Mouse (Mus musculus) layer of hippocampus, postnatal 14 days (tissue): ENCODE results near the gene Sidt2. TPM values are rescaled to one million over a fixed set of nuclear protein-coding genes. Genes with fewer than 3 reads are reported as not detected.
A peak's percentile ranks its signal among the peaks of the same experiment; 100 is the strongest.

Experiments
- DNase-seq, 2 experiments: peaks; one replicate each; pipeline ENCODE4 v3.0.0; 2021 to 2022; ENCODE audit warnings: low spot score in 2 of 2, mixed read lengths in 1 of 2
- total RNA-seq, 2 experiments: library from RNA; stranded (reverse); gene quantifications; 2 replicates each; pipeline ENCODE4 v1.2.3; 2021

The Sidt2 gene
- total RNA-seq, 2 experiments from 2014 or later: 112 to 121 TPM

GRCm38 (mm10) chr9:45952057-45952456 lies 3.0 kb downstream of the Sidt2 start:
- DNase-seq: no peak

GRCm38 (mm10) chr9:45946872-45947183 lies 8.2 kb downstream of the Sidt2 start:
- DNase-seq: no peak

- DNase-seq: no peak
Measured at GRCm38 (mm10) chr9:45946182-45946871, 8.7 kb downstream of the Sidt2 start.

GRCm38 (mm10) chr9:45945721-45946120 lies 9.3 kb downstream of the Sidt2 start:
- DNase-seq: no peak

- DNase-seq: no peak
Measured at GRCm38 (mm10) chr9:45944506-45945400, 10.3 kb downstream of the Sidt2 start.

- DNase-seq: no peak
Measured at GRCm38 (mm10) chr9:45943628-45944505, 11.2 kb downstream of the Sidt2 start.

- no peak for DNase-seq
Measured at GRCm38 (mm10) chr9:45942916-45943315, 12.1 kb downstream of the Sidt2 start.

GRCm38 (mm10) chr9:45942464-45942863 lies 12.6 kb downstream of the Sidt2 start:
- DNase-seq: no peak

GRCm38 (mm10) chr9:45941329-45941888 lies 13.6 kb downstream of the Sidt2 start:
- DNase-seq: no peak

- DNase-seq: no peak
Measured at GRCm38 (mm10) chr9:45939794-45940193, 15.3 kb downstream of the Sidt2 start.

- DNase-seq: no peak
Measured at GRCm38 (mm10) chr9:45938952-45939637, 16.0 kb downstream of the Sidt2 start.

GRCm38 (mm10) chr9:45938088-45938487 lies 17.0 kb downstream of the Sidt2 start:
- DNase-seq: no peak

- DNase-seq: peak; percentile 51 to 60
Measured at GRCm38 (mm10) chr9:45936883-45937282, 18.2 kb downstream of the Sidt2 start.

GRCm38 (mm10) chr9:45935628-45936210 lies 19.3 kb downstream of the Sidt2 start, which contains the start of gene Tagln:
Gene Tagln, minus strand, starts transcription at chr9:45936058.
- DNase-seq: no peak

- DNase-seq: peak in 1 of 2 experiments; percentile 37
Measured at GRCm38 (mm10) chr9:45932571-45933415, 22.3 kb downstream of the Sidt2 start.

GRCm38 (mm10) chr9:45931958-45932357 lies 23.1 kb downstream of the Sidt2 start:
- DNase-seq: no peak

GRCm38 (mm10) chr9:45929285-45929684 lies 25.8 kb downstream of the Sidt2 start:
- no peak for DNase-seq

GRCm38 (mm10) chr9:45919895-45920294 lies 35.2 kb downstream of the Sidt2 start:
- DNase-seq: no peak
